Mouse (Mus musculus) gastrocnemius, adult 2 months (tissue): ENCODE data around the gene Dynlt1c. TPM values are rescaled to one million over a fixed set of nuclear protein-coding genes. Genes with fewer than 3 reads are reported as not detected.
A peak's percentile ranks its signal among the peaks of the same experiment; 100 is the strongest.
"Not testable (repeated sequence)": the region's sequence is repeated elsewhere in the genome, so short reads cannot be mapped to it uniquely, and the experiment has no call there.

Source experiments
- DNase-seq: peaks from one replicate; pipeline ENCODE4 v3.0.0; 2022
- H3K27ac ChIP-seq: fragments of 200-600 bp; 2 replicates; pipeline ENCODE4 v1.8.1; 2022; ENCODE audit warnings: mild to moderate bottlenecking
- H3K4me3 ChIP-seq: fragments of 200-600 bp; 2 replicates; pipeline ENCODE4 v1.8.1; 2022; ENCODE audit warnings: mild to moderate bottlenecking, moderate library complexity
- intact Hi-C: fragments of 180-260 bp; cut with DNase I; formaldehyde crosslinking; loops from one replicate; pipeline ENCODE4 v1.15.1; 2025
- long read RNA-seq, 2 experiments: library from polyadenylated mRNA; stranded (forward); transcript quantifications; one replicate each; pipeline ENCODE4 v2.0.0; 2021
- total RNA-seq, 2 experiments: library from RNA; stranded (reverse); gene quantifications; 2 replicates each; pipeline ENCODE4 v1.2.3; 2021

Gene Dynlt1c
- total RNA-seq = 1 to 10 TPM; 2.0 to 2.1 TPM
- long read RNA-seq, experiment 1, transcript Dynlt1c-201 (5 exons, 2,589 nt) = major isoform, 33 of 45 reads
- long read RNA-seq, experiment 1, partial matches to known transcripts = 6 of 45 reads
- long read RNA-seq, experiment 1, other reads (novel, unspliced or antisense) = 6 of 45 reads
- long read RNA-seq, experiment 2, transcript Dynlt1c-201 (5 exons, 2,589 nt) = major isoform, 39 of 58 reads
- long read RNA-seq, experiment 2, partial matches to known transcripts = 15 of 58 reads
- long read RNA-seq, experiment 2, other reads (novel, unspliced or antisense) = 4 of 58 reads

GRCm38 (mm10) chr17:6601204-6601911 is at the start of gene Dynlt1c:
Gene Dynlt1c (plus strand): TSS chr17:6601671.
- peak within 1 kb of the TSS; percentile 86 for H3K27ac ChIP-seq

GRCm38 (mm10) chr17:6553798-6554197 is 47.7 kb upstream of the Dynlt1c start:
- intact Hi-C loops, DNase-seq, H3K4me3 ChIP-seq, H3K27ac ChIP-seq: not testable (repeated sequence)

More at GRCm38 (mm10) chr17:6601204-6601911, at the start of gene Dynlt1c:
- peak within 1 kb of the TSS; percentile 70 for H3K4me3 ChIP-seq
- peak; percentile 91 for DNase-seq
- intact Hi-C loops = not testable (repeated sequence)

GRCm38 (mm10) chr17:6554243-6554642 is 47.2 kb upstream of the Dynlt1c start:
- intact Hi-C loops, H3K4me3 ChIP-seq, H3K27ac ChIP-seq, DNase-seq: not testable (repeated sequence)

- intact Hi-C loops, H3K4me3 ChIP-seq, H3K27ac ChIP-seq, DNase-seq: not testable (repeated sequence)
Measured at GRCm38 (mm10) chr17:6559447-6560133, 41.9 kb upstream of the Dynlt1c start.

- intact Hi-C loops, H3K27ac ChIP-seq, DNase-seq, H3K4me3 ChIP-seq: not testable (repeated sequence)
Measured at GRCm38 (mm10) chr17:6564866-6565265, 36.6 kb upstream of the Dynlt1c start.

GRCm38 (mm10) chr17:6567908-6568307 is 33.6 kb upstream of the Dynlt1c start:
- intact Hi-C loops = not testable (repeated sequence)

GRCm38 (mm10) chr17:6571296-6571695 is 30.2 kb upstream of the Dynlt1c start:
- H3K27ac ChIP-seq, H3K4me3 ChIP-seq, DNase-seq, intact Hi-C loops: not testable (repeated sequence)

More at GRCm38 (mm10) chr17:6567908-6568307, 33.6 kb upstream of the Dynlt1c start:
- not testable (repeated sequence) for DNase-seq, H3K4me3 ChIP-seq, H3K27ac ChIP-seq

- DNase-seq = not testable (repeated sequence)
Measured at GRCm38 (mm10) chr17:6572202-6572601, 29.3 kb upstream of the Dynlt1c start.

GRCm38 (mm10) chr17:6575376-6575775 is 26.1 kb upstream of the Dynlt1c start:
- intact Hi-C loops, DNase-seq, H3K27ac ChIP-seq, H3K4me3 ChIP-seq: not testable (repeated sequence)

More at GRCm38 (mm10) chr17:6572202-6572601, 29.3 kb upstream of the Dynlt1c start:
- H3K4me3 ChIP-seq, intact Hi-C loops, H3K27ac ChIP-seq: not testable (repeated sequence)

- H3K27ac ChIP-seq, H3K4me3 ChIP-seq, intact Hi-C loops, DNase-seq: not testable (repeated sequence)
Measured at GRCm38 (mm10) chr17:6588672-6589071, 12.8 kb upstream of the Dynlt1c start.

- not testable (repeated sequence) for DNase-seq
Measured at GRCm38 (mm10) chr17:6592109-6592508, 9.4 kb upstream of the Dynlt1c start.

GRCm38 (mm10) chr17:6593896-6594295 is 7.6 kb upstream of the Dynlt1c start:
- H3K4me3 ChIP-seq, intact Hi-C loops, H3K27ac ChIP-seq, DNase-seq: not testable (repeated sequence)

More at GRCm38 (mm10) chr17:6592109-6592508, 9.4 kb upstream of the Dynlt1c start:
- H3K27ac ChIP-seq, H3K4me3 ChIP-seq, intact Hi-C loops: not testable (repeated sequence)

- H3K4me3 ChIP-seq, intact Hi-C loops, H3K27ac ChIP-seq: not testable (repeated sequence)
- peak; percentile 44 for DNase-seq
Measured at GRCm38 (mm10) chr17:6595776-6596497, 5.5 kb upstream of the Dynlt1c start.

GRCm38 (mm10) chr17:6598356-6598755 is 3.1 kb upstream of the Dynlt1c start:
- DNase-seq, intact Hi-C loops, H3K27ac ChIP-seq, H3K4me3 ChIP-seq: not testable (repeated sequence)

- DNase-seq = peak; percentile 70
- intact Hi-C loops, H3K4me3 ChIP-seq: not testable (repeated sequence)
- peak overlapping the region; percentile 44; the same call in 1 of the 2 replicates for H3K27ac ChIP-seq
Measured at GRCm38 (mm10) chr17:6600216-6600911, 1.1 kb upstream of the Dynlt1c start.

GRCm38 (mm10) chr17:6602205-6602604 is 734 bp downstream of the Dynlt1c start:
- H3K4me3 ChIP-seq = peak overlapping the region; percentile 48; the same call in 1 of the 2 replicates
- DNase-seq, intact Hi-C loops, H3K27ac ChIP-seq: not testable (repeated sequence)

- H3K27ac ChIP-seq, intact Hi-C loops, H3K4me3 ChIP-seq, DNase-seq: not testable (repeated sequence)
Measured at GRCm38 (mm10) chr17:6605347-6605746, 3.9 kb downstream of the Dynlt1c start.
